Mouse (Mus musculus): ENCODE data around the gene Ddb1.

The Ddb1 gene

GRCm38 (mm10) chr19:10662665-10663064 lies 57.5 kb downstream of the Ddb1 start:
- DNase-seq, result no peak

GRCm38 (mm10) chr19:10665093-10665492 lies 60.0 kb downstream of the Ddb1 start:
- DNase-seq, result no peak

- DNase-seq, result peak; percentile 70
Measured at GRCm38 (mm10) chr19:10665499-10665898, 60.4 kb downstream of the Ddb1 start.

- DNase-seq, result no peak
Measured at GRCm38 (mm10) chr19:10671319-10671718, 66.2 kb downstream of the Ddb1 start.

GRCm38 (mm10) chr19:10671854-10672417 lies 66.8 kb downstream of the Ddb1 start:
- DNase-seq, result no peak

- DNase-seq, result no peak
Measured at GRCm38 (mm10) chr19:10673275-10673674, 68.1 kb downstream of the Ddb1 start.

GRCm38 (mm10) chr19:10676656-10677055 lies 71.5 kb downstream of the Ddb1 start:
- no peak for DNase-seq

GRCm38 (mm10) chr19:10677915-10678771 lies 73.0 kb downstream of the Ddb1 start, which contains the start of gene Pga5:
Gene Pga5, minus strand, starts transcription at chr19:10678071.
- DNase-seq, result peak; percentile 90

GRCm38 (mm10) chr19:10678772-10679067 lies 73.6 kb downstream of the Ddb1 start:
- no peak for DNase-seq

Data from kidney, postnatal 14 days (tissue).